Mouse (Mus musculus) forelimb bud, embryonic 11.5 days (tissue): ENCODE results near the gene Eras.
"Not testable (repeated sequence)": the region's sequence is repeated elsewhere in the genome, so short reads cannot be mapped to it uniquely, and the experiment has no call there.

Source experiments
- DNase-seq: peaks from one replicate; pipeline ENCODE4 v3.0.0-alpha.2; 2012; ENCODE audit warnings: low read depth, low spot score

Eras gene

DNA sequence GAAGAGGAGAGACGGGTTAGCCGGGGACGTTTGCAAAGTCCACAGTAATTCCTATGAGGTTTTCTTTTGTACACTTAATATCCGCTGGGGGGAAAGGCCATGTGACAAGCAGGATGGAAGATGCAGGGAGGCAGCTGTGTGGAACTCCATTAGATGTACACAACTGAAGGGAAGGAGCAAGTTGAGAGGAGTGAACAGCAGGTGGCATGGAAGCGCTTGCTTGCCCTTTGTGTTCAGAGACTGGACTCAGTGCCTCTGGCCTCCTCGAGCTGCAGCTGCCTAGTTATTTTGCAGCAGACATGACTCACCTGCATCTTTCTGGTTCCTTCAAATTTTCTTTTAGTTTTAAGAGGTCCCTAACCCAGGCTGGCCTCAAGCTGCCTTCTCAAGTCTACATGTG lies 17.9 kb downstream of the Eras start:
- DNase-seq = no peak

DNA sequence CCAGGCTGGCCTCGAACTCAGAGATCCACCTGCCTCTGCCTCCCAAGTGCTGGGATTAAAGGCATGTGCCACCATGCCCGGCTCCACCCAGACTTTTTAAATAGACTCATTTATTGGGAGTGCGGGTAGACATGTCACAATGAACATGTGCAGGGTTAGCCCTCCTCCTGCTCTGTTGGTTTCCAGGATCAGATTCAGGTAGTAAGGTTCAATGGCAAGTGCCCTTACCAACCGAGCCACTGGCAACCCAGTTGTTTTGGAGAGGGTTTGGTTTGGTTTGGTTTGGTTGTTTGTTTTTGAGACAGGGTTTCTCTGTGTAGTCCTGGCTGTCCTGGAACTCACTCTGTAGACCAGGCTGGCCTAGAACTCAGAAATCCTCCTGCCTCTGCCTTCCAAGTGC lies 19.2 kb downstream of the Eras start, which contains the start of gene Gm10490:
Gm10490 (plus strand) TSS at position 301 of the 400 bp plus-strand sequence.
- not testable (repeated sequence) for DNase-seq

DNA sequence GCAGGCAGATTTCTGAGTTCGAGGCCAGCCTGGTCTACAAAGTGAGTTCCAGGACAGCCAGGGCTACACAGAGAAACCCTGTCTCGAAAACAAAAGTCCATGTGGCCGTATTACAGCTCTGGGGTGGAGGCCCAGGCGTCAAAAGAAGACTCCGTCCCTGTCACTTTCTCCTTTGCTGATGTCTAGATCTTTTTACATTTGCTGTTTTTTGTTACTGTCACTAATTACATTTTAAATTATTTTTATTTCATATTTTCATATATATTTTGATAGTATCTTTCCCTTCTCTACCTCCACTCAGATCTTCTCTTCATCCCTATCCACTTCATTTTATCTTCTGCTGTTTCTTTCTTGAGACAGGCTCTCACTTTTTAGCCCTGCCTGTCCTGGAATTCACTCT lies 20.7 kb downstream of the Eras start, which contains the start of gene Gm10491:
Gm10491 (minus strand) TSS at position 101 of the 400 bp plus-strand sequence.
- no peak for DNase-seq

DNA sequence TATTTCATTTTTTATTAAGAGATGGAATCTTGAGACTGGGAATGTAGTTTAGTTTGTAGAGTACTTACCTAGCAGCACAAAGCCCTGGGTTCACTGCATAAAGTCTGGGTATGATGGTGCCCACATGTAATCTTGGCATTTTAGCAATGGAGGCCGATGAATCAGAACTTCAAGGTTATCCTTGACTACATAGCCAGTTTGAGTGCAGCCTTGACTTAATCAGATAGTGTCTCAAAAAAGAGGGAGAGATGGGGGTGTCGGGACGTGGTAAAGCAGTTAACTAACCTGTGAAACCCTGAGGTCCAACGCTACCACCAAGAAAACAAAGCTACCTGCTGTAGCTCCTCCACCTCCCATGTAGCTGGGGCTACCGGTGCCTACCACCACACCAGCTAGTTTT lies 24.0 kb downstream of the Eras start:
- DNase-seq = no peak

DNA sequence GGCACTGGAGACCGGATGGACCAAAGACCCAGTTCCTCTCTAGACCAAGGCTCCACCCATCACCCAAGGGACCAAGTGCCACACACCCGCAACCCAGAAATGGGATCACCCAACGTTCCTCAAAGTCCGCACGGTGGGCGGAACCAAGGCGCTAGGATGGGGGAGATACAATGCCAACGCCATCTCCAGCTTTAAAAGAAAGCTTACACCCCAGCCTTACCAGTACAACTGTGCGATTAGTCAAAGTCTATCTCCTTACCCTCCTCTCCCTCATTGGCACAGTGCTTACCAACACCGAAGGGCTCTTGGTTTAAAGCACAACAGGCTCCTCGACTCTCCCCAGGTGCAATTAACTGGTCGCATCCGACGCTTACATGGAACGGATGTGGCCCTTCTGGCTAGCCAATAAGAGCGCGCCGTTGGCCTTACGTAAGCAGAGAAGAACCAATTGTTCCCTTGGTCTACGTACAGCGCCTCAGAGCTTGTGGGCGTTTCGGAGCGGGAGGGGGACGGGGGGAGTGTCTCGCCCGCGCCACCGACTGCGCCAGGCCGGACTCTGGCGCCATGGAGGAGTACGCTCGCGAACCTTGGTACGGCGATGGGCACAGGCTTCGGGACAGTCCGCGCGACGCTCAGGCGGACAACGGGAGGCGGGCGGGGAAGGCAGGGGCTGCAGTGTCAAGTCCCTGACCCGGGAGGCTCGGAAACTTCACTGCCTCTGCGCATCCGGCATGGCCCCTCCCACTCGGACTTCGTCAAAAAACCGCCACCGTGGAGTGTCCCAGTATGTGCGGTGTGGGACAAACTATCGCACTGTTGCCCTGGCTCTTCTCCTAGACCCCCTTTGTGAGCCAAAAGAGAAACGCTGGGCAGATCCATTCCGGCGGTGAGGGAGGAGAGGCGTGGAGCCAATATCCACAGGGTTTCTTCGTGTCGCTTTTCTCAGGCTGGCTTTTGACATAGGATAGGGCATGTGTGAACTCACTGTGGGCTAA lies 29.2 kb downstream of the Eras start, which contains the start of the genes Pqbp1 and Timm17b:
Pqbp1 (minus strand) TSS at position 390 of the 995 bp plus-strand sequence.
Timm17b (plus strand) TSS at position 478 of the 995 bp plus-strand sequence.
- DNase-seq = peak; percentile 89

DNA sequence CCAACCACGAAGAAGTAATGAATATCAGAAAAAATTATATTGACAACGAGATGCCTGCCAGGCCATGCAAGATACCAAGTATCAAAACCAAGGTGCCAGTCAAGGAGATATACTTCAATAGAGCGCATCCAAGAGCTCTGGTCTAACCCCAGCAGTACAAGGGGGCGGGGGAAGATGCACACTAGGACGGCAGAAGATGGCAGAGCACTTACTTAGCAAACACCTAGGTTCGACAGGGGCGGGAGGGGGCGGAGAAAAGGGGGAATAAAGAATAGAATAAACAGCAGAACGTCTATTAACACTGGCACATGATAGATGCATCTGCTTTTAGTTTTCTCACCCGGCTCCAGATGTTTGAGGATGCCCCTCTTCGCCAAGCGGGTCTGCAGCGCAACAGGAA lies 30.2 kb downstream of the Eras start:
- DNase-seq = no peak

DNA sequence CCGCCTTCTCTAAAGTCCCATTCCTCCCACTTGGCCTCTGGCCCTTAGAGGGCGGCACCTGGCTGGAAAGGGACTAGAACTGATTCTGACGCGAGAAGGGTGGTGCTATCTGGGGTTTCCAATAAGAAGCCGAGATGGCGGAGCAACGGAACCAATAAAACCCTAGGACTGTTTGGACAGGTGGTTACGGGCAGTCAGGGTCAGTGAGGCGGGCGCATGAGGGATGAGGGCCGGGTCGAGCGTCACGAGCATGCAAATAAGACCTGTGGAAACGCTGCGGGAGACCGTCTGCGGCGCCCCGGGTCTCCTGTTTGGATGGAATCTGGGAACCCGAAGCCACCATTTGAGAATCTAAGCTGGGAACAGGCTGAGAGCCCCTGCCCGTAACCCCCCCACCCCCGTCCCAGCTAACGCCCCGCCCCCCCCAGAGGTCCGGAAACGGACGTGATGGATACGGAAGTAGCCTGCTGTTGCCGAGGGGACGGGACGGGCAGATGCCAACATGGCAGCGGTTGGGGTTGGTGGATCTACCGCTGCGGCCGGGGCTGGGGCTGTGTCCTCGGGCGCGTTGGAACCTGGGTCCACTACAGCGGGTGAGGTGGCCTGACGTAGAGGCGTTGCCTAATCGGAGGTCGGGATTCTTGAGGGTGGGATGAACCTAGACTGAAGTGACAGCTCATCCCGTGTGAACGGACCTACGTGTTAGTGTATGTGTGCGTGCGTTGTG lies 44.4 kb downstream of the Eras start, which contains the start of gene Slc35a2:
Slc35a2 (plus strand) TSS at position 188 of the 727 bp plus-strand sequence.
- DNase-seq = peak; percentile 77

DNA sequence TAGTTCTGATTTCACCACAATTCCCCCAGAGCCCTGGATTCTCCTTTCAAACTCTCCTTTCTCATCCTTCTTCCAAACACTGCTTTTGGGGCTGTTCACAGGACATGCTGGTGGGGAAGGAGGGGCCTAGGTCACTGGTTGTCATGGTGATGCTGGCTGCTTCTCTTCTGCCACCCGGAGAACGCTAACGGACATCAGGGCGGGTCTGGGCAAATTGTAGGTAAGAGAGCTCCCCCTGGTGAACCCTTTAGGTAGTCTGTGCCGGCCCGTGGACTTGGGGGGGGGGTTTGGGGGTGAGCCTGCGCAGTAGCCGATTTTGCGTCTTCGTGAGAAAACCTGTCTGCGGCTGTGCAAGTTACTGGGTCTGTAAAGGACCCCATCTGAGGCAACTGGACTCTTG lies 48.6 kb downstream of the Eras start:
- peak; percentile 73 for DNase-seq

DNA sequence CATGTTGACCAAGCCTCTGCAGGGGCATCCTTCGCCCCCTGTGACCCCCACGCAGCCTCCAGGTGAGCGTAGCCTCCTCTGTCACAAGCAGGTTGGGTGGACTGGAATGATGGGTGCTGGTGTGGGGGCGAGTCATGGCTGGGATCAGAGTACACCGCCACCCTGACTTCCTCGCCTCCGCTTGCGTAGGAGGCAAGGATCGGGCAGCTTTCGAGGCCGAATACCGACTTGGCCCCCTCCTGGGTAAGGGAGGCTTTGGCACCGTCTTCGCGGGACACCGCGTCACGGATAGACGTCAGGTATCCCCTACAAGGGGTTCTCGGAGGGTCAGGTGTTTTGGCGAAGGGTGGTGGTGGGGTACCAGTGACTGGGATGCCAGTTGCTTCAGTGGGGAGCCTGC lies 49.9 kb downstream of the Eras start:
- no peak for DNase-seq

DNA sequence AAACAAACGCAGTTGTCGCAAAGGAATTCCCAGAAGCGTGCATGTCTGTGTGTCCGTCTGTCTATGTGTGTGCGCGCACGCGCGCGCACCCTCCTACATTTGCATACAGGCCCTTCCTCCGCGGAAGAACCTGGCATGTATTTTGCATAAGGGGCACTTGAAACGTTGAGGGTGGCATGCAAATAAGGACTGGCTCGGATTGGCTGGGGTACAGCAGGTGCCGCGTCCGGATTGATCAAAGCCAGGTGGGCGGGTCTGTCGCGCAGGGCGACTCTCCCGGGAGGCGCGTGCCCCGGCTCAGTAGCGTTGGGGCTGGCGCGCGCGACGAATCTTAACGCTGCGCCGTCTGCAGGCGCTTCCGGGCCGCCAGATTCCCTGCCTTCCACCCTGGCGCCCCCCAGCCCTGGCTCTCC lies 50.4 kb downstream of the Eras start, which contains the start of gene Pim2:
Pim2 (plus strand) TSS at position 256 of the 413 bp plus-strand sequence.
- DNase-seq = peak; percentile 77
